Mouse (Mus musculus) B cell, adult (primary cell): Measurements from ENCODE around the gene Gja1. TPM values are rescaled to one million over a fixed set of nuclear protein-coding genes. Genes with fewer than 3 reads are reported as not detected.

Experiments used
- total RNA-seq: library from RNA; stranded (reverse); gene quantifications from 4 replicates; pipeline ENCODE4 v1.2.4, GENCODE M21; 2023; ENCODE audit not compliant: inconsistent age

Gene Gja1
- total RNA-seq: 0.21 to 0.42 TPM (median 0.22 TPM) in 4 replicates

GRCm38 (mm10) chr10:56377097-56377965, at the start of gene Gja1:
TSS of gene Gja1 (plus strand) at chr10:56377330.

Other genes starting within 250 kb of the Gja1 start
- 1.8 to 2.1 TPM (median 2.0 TPM) in 4 replicates for gene Tbc1d32, start 148.6 kb upstream of the Gja1 start, total RNA-seq